In the genomic region with DNA sequence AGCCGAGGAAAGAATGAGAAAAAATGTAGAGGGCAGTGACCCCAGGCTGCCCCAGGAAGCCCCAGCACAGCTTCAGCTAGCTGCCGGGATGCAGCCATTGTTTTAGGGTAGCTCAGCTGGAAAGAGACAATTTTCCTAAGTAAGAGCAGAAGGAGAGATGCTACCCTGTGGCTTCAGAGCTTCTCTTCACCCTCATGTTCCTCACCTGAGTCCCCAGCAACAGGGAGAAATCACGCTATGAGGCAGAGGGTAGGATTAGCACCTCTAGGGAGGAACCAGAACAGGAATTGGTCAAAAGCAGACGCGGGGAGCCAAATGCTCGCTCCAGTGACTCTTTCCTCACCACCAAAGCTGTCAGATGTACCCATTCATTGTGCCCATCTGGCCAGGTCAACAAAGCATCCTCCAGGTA, we compare ENCODE assay signal across 9 mouse cellular contexts.
"Had no signal": no experiment of that assay in that cellular context is flagged by ENCODE, and none has a peak within 500 bp of the region (broad histone marks: within the 10 kb centered on the region; RNA-seq: fewer than 3 reads in every experiment).

No protein-coding gene starts in this region.

- H3K4me3 ChIP-seq: limb, embryonic 10.5 days; liver, embryonic 15.5 days; midbrain, embryonic 12.5 days had no signal

- H3K9ac ChIP-seq: liver, embryonic 15.5 days; midbrain, embryonic 12.5 days had no signal

- ATAC-seq: lung, postnatal 0 days had no signal

- H3K27me3 ChIP-seq: liver, embryonic 15.5 days; midbrain, embryonic 12.5 days had no signal

- DNase-seq: kidney, postnatal 14 days; lung, adult 2 months; lung, postnatal 36 days; right cerebral cortex, postnatal 25 days; thymus, postnatal 36 days had no signal

- H3K9me3 ChIP-seq: limb, embryonic 10.5 days; liver, embryonic 15.5 days; midbrain, embryonic 12.5 days had no signal

- H3K4me1 ChIP-seq: liver, embryonic 15.5 days; midbrain, embryonic 12.5 days had no signal

- H3K27ac ChIP-seq: limb, embryonic 10.5 days; liver, embryonic 15.5 days; midbrain, embryonic 12.5 days had no signal

- H3K36me3 ChIP-seq: limb, embryonic 10.5 days; liver, embryonic 15.5 days; midbrain, embryonic 12.5 days had no signal
